Mouse (Mus musculus) thymus, adult 2 months (tissue): ENCODE results near the gene Pcsk4. TPM values are rescaled to one million over a fixed set of nuclear protein-coding genes. Genes with fewer than 3 reads are reported as not detected.

ENCODE experiments used
- DNase-seq: peaks from one replicate; pipeline ENCODE4 v3.0.0; 2021
- H3K27ac ChIP-seq: fragments of 200-500 bp; 2 replicates; pipeline ENCODE4 v1.5.1; 2012; ENCODE audit warnings: low read length, control low read depth; ENCODE audit not compliant: control insufficient read depth, insufficient read depth
- H3K27me3 ChIP-seq: fragments of 200-500 bp; 2 replicates; pipeline ENCODE4 v1.6.1; 2012; ENCODE audit warnings: mild to moderate bottlenecking, low read length, moderate library complexity, mixed read lengths; ENCODE audit not compliant: control insufficient read depth, insufficient read depth
- H3K36me3 ChIP-seq: fragments of 200-500 bp; 2 replicates; pipeline ENCODE4 v1.6.1; 2012; ENCODE audit warnings: mild to moderate bottlenecking, low read length, moderate library complexity; ENCODE audit not compliant: control insufficient read depth, insufficient read depth
- H3K4me1 ChIP-seq: fragments of 200-500 bp; replicated peaks from 2 replicates; pipeline ENCODE4 v1.6.1; 2012; ENCODE audit warnings: low read length; ENCODE audit not compliant: control insufficient read depth, insufficient read depth
- H3K4me3 ChIP-seq: fragments of 200-500 bp; 2 replicates; pipeline ENCODE4 v1.5.1; 2012; ENCODE audit warnings: mild to moderate bottlenecking, low read length, control low read depth, moderate library complexity; ENCODE audit not compliant: control insufficient read depth, insufficient read depth
- CTCF ChIP-seq: fragments of 200-500 bp; IDR thresholded peaks from 2 replicates; pipeline ENCODE4 v1.5.1; 2012; ENCODE audit warnings: mild to moderate bottlenecking, control low read depth, low read length, moderate library complexity, borderline replicate concordance; ENCODE audit not compliant: control insufficient read depth, poor library complexity, insufficient read depth; ENCODE audit errors: extremely low read depth
- POLR2A ChIP-seq: fragments of 200-500 bp; IDR thresholded peaks from 2 replicates; pipeline ENCODE4 v1.6.1; 2012; ENCODE audit warnings: mild to moderate bottlenecking, low read length, control low read depth, moderate library complexity; ENCODE audit not compliant: control insufficient read depth, poor library complexity, insufficient read depth; ENCODE audit errors: extremely low read depth
- WGBS: fragments of 180-500 bp; shearing (Covaris S2); methylation state at CpG from one replicate; pipeline ENCODE4 v1.1.7; 2018; 5-methylcytosine and 5-hydroxymethylcytosine counted together
- polyA plus RNA-seq: library from polyadenylated mRNA; depleted of rRNA; stranded (reverse); fragments of >200 nt; gene quantifications from 2 replicates; pipeline ENCODE4 v1.2.3, GENCODE M21; 2012

Pcsk4 gene
- polyA plus RNA-seq, 1 experiment = 11.7 TPM

- Histone ChIP-seq H3K27me3 (no peaks in the 10 kb centered on the region; the same call in 1 of the 2 replicates), H3K4me1 (no peaks in the 10 kb centered on the region), H3K4me3 (no peak overlapping the region), H3K36me3 (no peaks in the 10 kb centered on the region), H3K27ac (no peak overlapping the region)
- TF ChIP-seq CTCF (no peak), POLR2A (no peak)
- DNase-seq = no peak
- WGBS = 78% methylated on average over 54 of the region's 54 CpGs
These were observed 16.5 kb downstream of the Pcsk4 start for GRCm38 (mm10) chr10:80312586-80313504.

DNA sequence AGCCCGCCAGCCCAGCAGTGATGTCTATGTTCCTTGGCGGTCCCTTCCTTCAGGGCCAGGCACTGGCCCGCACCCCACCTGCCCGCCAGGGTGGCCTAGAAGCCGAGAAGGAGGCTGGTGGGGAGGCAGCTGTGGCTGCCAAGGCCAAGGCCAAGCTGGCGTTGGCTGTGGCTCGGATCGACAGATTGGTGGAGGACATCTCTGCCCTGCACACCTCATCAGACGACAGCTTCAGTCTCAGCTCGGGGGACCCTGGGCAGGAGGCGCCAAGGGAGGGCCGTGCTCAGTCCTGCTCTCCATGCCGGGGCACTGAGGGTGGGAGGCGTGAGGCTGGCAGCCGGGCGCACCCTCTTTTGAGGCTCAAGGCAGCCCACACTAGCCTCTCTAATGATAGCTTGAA lies 17.7 kb downstream of the Pcsk4 start:
- Histone ChIP-seq H3K4me3 (no peak overlapping the region), H3K27me3 (no peaks in the 10 kb centered on the region; the same call in 1 of the 2 replicates), H3K4me1 (no peaks in the 10 kb centered on the region), H3K27ac (no peak overlapping the region), H3K36me3 (no peaks in the 10 kb centered on the region)
- no peak for DNase-seq
- WGBS = 89% methylated on average over 16 of the region's 16 CpGs
- no peak for TF ChIP-seq POLR2A
- TF ChIP-seq CTCF = no peak

DNA sequence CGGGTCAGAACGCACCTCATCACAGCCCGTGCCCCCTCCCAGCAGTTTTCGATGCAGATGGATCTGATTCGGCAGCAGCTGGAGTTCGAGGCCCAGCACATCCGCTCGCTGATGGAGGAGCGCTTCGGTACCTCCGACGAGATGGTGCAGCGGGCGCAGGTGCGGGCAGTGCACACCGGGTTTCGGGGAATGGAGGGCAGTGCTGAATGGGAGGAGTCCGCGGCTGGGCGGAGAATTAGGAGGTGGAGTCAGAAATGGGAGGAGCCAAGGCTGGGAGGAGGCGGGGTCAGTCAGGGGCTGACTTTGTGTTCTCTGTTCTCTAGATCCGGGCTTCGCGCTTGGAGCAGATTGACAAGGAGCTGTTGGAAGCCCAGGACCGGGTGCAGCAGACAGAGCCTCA lies 24.4 kb downstream of the Pcsk4 start:
- Histone ChIP-seq H3K27ac (no peak overlapping the region), H3K4me3 (no peak overlapping the region), H3K4me1 (0 out of 2 replicates have a peak, but pooled peaks cover 3% of the 10 kb centered on the region), H3K27me3 (peaks cover 5% of the 10 kb centered on the region; the same call in 1 of the 2 replicates), H3K36me3 (no peaks in the 10 kb centered on the region)
- DNase-seq = no peak
- TF ChIP-seq CTCF (no peak), POLR2A (no peak)
- WGBS = 5% methylated on average over 25 of the region's 25 CpGs

- TF ChIP-seq POLR2A (no peak), CTCF (no peak)
- 0 out of 2 replicates have a peak, but pooled peaks cover 3% of the 10 kb centered on the region for H3K4me1 ChIP-seq
- no peak for DNase-seq
- peaks cover 7% of the 10 kb centered on the region; the same call in 1 of the 2 replicates for H3K27me3 ChIP-seq
- WGBS = 8% methylated on average over 12 of the region's 12 CpGs
- H3K27ac ChIP-seq = no peak overlapping the region
- no peaks in the 10 kb centered on the region for H3K36me3 ChIP-seq
- H3K4me3 ChIP-seq = no peak overlapping the region
These were observed 24.8 kb downstream of the Pcsk4 start for GRCm38 (mm10) chr10:80304458-80304857.

DNA sequence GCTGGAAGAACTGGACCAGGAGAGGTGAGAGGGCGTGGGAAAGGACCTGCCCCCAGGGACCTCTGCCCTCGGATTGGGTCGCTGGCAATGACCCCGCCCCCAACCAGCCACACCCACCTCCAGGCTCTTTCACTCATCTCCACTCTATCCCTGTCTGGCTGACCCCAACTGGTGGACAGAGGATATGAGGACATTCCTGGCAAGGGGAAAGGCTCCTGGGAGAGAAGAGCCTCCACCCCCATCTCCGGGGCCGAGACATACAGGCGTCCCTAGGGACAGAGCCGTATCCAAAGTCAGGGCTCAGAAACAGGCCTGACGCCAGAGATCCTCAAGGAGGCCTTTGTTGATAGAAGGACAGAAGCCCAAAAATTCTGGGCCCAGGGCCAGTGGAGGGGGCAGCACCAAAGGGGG lies 26.8 kb downstream of the Pcsk4 start:
- H3K4me1 ChIP-seq = 0 out of 2 replicates have a peak, but pooled peaks cover 3% of the 10 kb centered on the region

DNA sequence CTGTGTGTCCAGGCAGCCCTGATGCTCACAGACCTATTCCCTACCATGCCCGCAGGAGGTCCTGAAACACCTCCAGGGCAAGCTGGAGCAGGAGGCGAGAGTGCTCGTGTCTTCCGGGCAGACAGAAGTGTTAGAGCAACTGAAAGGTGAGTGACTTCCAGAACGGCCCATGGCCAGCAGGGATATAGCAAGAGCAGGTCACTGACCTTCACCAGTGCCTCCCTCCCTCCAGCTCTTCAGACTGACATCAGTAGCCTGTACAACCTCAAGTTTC lies 27.3 kb downstream of the Pcsk4 start:
- Histone ChIP-seq H3K36me3 (no peaks in the 10 kb centered on the region), H3K4me3 (no peak overlapping the region), H3K4me1 (0 out of 2 replicates have a peak, but pooled peaks cover 3% of the 10 kb centered on the region), H3K27ac (no peak overlapping the region), H3K27me3 (peaks cover 12% of the 10 kb centered on the region; the same call in 1 of the 2 replicates)
- WGBS = 82% methylated on average over 5 of the region's 5 CpGs
- DNase-seq = no peak
- TF ChIP-seq CTCF (no peak), POLR2A (no peak)

More for the DNA sequence above, 26.8 kb downstream of the Pcsk4 start:
- 62% methylated on average over 9 of the region's 9 CpGs for WGBS
- Histone ChIP-seq H3K27ac (no peak overlapping the region), H3K27me3 (peaks cover 12% of the 10 kb centered on the region; the same call in 1 of the 2 replicates), H3K36me3 (no peaks in the 10 kb centered on the region), H3K4me3 (no peak overlapping the region)
- DNase-seq = no peak
- no peak for TF ChIP-seq POLR2A
- no peak for TF ChIP-seq CTCF
